Mouse (Mus musculus) bone marrow, adult 2 months (tissue): ENCODE measurements around the gene Tfcp2.

Experiments
- CTCF ChIP-seq: fragments of 200-500 bp; IDR thresholded peaks from 2 replicates; pipeline ENCODE4 v1.5.1; 2011; ENCODE audit warnings: low read length, control low read depth; ENCODE audit not compliant: control insufficient read depth, insufficient read depth
- POLR2A ChIP-seq: fragments of 200-500 bp; IDR thresholded peaks from 2 replicates; pipeline ENCODE4 v1.6.1; 2011; ENCODE audit warnings: low read depth, mild to moderate bottlenecking, control low read depth, low read length, borderline replicate concordance; ENCODE audit not compliant: control insufficient read depth

DNA sequence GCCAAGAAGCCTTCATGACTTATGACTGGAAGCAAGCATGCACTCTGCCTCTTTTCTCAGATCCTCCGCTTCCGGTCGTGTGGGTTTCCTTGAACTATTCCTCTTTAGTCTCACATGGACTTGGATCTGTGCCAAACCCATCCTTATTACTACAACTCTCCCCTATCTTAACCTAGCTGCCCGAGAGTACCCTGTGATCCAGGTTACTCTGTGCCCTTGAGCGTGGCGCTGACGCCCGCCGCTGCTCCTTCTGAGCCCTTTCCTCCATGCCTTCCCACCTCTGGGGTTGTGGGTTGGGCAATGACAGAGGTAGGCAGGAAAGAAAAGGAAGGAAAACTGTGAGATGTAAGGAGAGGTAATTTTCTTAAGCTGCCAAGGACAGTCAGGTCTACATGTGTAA lies 59.8 kb downstream of the Tfcp2 start:
- no peak for TF ChIP-seq POLR2A
- no peak for TF ChIP-seq CTCF
